Mouse (Mus musculus): ENCODE results near the gene Pxk. TPM values are rescaled to one million over a fixed set of nuclear protein-coding genes. Genes with fewer than 3 reads are reported as not detected.

Gene Pxk
- polyA plus RNA-seq (2012; fragmentation: generic; extraction: Trizol) = 10.5 TPM

DNA sequence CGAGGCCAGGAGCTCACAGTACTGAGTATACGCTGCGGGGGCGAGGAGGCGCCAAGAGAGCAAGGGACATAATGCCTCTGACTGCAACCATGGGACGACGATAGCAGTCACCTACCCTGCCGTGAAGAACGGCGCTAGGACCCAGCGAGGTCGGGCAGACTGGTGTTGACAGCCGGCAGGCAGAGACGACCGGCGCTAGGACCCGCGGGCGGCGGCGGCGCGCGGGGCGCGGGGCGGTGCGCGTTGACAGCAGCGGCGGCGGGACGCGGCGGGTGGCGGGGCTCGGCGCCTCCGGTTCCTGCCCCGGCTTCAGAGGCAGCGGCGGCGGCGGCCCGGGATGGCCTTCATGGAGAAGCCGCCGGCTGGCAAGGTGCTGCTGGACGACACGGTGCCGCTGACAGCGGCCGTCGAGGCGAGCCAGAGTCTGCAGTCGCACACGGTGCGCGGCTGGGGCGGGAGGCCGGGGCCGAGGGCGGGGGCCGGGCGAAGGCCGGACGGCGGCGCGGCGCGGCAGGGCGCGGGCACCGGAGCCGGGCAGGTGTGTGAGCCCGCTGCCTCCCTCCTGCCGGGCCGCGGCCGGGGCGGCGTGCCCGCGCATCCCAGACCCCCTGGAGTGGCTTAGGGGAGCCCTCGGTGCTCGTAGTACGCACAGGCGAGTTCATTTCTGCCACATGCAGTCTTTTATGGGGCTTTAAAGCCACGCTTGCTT lies at the start of gene Pxk:
Pxk (plus strand) TSS at position 234 of the 709 bp plus-strand sequence.
- Histone ChIP-seq H3K4me3 (peak within 1 kb of the TSS; percentile 38), H3K4me2 (ENCODE audit: low read depth) (peak within 1 kb of the TSS; percentile 86), H3K27me3 (ENCODE audit: control insufficient read depth, insufficient read depth, insufficient read length) (no peaks in the 10 kb centered on the region), H3ac (ENCODE audit: control insufficient read depth, insufficient read length) (peak within 1 kb of the TSS; percentile 13), H3K36me3 (ENCODE audit: control insufficient read depth, insufficient read depth) (no peaks in the 10 kb centered on the region), H3K79me2 (ENCODE audit: control insufficient read depth, insufficient read depth) (peaks cover 7% of the 10 kb centered on the region)
- TF ChIP-seq REST (IDR thresholded peaks at IDR 0.05; ENCODE audit: insufficient read depth, insufficient read length) (no peak), E2F4 (IDR thresholded peaks at IDR 0.05; ENCODE audit: insufficient read depth) (peak; percentile 37), SRF (IDR thresholded peaks at IDR 0.05; ENCODE audit: control insufficient read depth, insufficient read length, low read depth) (no peak), TCF12 (IDR thresholded peaks at IDR 0.05; ENCODE audit: insufficient read depth, poor library complexity, severe bottlenecking) (no peak), TCF3 (IDR thresholded peaks at IDR 0.05; ENCODE audit: insufficient read length, low read depth) (no peak), POLR2A (IDR thresholded peaks at IDR 0.05; ENCODE audit: insufficient read length, low read depth) (peak; percentile 66), MAX (IDR thresholded peaks at IDR 0.05; ENCODE audit: low read depth) (no peak), CEBPB (IDR thresholded peaks at IDR 0.05; ENCODE audit: insufficient read depth, poor library complexity, severe bottlenecking) (no peak), POLR2AphosphoS2 (IDR thresholded peaks at IDR 0.05; ENCODE audit: insufficient read length, low read depth) (peak; percentile 58), MYOG (IDR thresholded peaks at IDR 0.05; ENCODE audit: control insufficient read depth in 1 of 3, insufficient read depth in 1 of 3, insufficient read length in 2 of 3, low read depth in 2 of 3) (peak; percentile 2 to 91 (median 78)), MYOD1 (IDR thresholded peaks at IDR 0.05; ENCODE audit: control insufficient read depth in 1 of 3, insufficient read length in 2 of 3, low read depth in 2 of 3) (peak in 2 of 3 experiments; percentile 45 to 68), USF1 (IDR thresholded peaks at IDR 0.05; ENCODE audit: low read depth) (no peak)

DNA sequence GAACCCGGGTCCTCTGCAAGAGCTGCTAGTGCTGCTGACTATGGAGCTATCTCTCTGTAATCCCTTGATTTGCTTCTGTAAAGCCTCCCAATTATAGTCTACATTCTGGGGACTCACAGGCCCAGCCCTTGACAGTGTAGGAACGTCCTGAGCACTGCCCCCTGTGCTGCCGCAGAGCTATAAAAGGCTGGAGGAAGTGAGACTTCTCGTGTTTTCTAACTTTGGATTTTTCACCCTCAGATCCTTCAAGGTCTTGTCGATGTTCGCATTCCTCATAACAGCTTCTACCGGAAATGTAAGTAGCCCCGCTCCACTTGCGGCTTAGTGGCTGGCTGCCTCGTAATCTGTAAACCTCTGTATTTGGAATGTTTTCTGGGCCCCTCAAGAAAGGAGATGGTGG lies 48.7 kb upstream of the Pxk start:
- Histone ChIP-seq H3K4me3 (no peak overlapping the region), H3K36me3 (ENCODE audit: control insufficient read depth, insufficient read depth) (no peaks in the 10 kb centered on the region), H3K27me3 (ENCODE audit: control insufficient read depth, insufficient read depth, insufficient read length) (no peaks in the 10 kb centered on the region), H3K4me2 (ENCODE audit: low read depth) (no peak overlapping the region), H3ac (ENCODE audit: control insufficient read depth, insufficient read length) (no peak overlapping the region), H3K79me2 (ENCODE audit: control insufficient read depth, insufficient read depth) (no peaks in the 10 kb centered on the region)
- TF ChIP-seq REST (IDR thresholded peaks at IDR 0.05; ENCODE audit: insufficient read depth, insufficient read length) = no peak
- no peak for TF ChIP-seq MYOD1 (IDR thresholded peaks at IDR 0.05; ENCODE audit: control insufficient read depth in 1 of 3, insufficient read length in 2 of 3, low read depth in 2 of 3)
- TF ChIP-seq MYOG (IDR thresholded peaks at IDR 0.05; ENCODE audit: control insufficient read depth in 1 of 3, insufficient read depth in 1 of 3, insufficient read length in 2 of 3, low read depth in 2 of 3) = no peak
- no peak for TF ChIP-seq E2F4 (IDR thresholded peaks at IDR 0.05; ENCODE audit: insufficient read depth)
- TF ChIP-seq POLR2AphosphoS2 (IDR thresholded peaks at IDR 0.05; ENCODE audit: insufficient read length, low read depth) = no peak
- no peak for TF ChIP-seq TCF3 (IDR thresholded peaks at IDR 0.05; ENCODE audit: insufficient read length, low read depth)
- TF ChIP-seq POLR2A (IDR thresholded peaks at IDR 0.05; ENCODE audit: insufficient read length, low read depth) = no peak
- no peak for TF ChIP-seq USF1 (IDR thresholded peaks at IDR 0.05; ENCODE audit: low read depth)
- TF ChIP-seq SRF (IDR thresholded peaks at IDR 0.05; ENCODE audit: control insufficient read depth, insufficient read length, low read depth) = no peak
- no peak for TF ChIP-seq TCF12 (IDR thresholded peaks at IDR 0.05; ENCODE audit: insufficient read depth, poor library complexity, severe bottlenecking)
- no peak for TF ChIP-seq MAX (IDR thresholded peaks at IDR 0.05; ENCODE audit: low read depth)
- no peak for TF ChIP-seq CEBPB (IDR thresholded peaks at IDR 0.05; ENCODE audit: insufficient read depth, poor library complexity, severe bottlenecking)

DNA sequence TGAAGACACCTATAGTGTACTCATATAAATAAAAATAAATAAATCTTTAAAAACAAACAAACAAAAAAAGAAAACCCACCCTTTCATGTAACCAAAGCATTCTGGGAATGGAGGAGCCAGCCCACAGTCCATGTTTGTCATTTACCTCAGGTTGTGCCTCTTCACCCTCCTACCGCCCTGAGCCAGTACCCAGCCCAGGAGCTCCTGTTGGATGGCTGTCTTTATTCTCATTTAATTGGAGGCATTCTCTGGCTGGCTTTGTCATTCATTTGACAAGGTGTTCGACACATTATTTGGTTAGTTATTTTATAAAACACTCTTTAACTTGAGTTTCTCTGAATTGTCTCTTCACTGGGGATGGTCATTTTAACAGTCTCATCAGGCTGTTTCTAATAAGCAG lies 46.1 kb upstream of the Pxk start:
- Histone ChIP-seq H3K36me3 (ENCODE audit: control insufficient read depth, insufficient read depth) (no peaks in the 10 kb centered on the region), H3K79me2 (ENCODE audit: control insufficient read depth, insufficient read depth) (no peaks in the 10 kb centered on the region), H3K27me3 (ENCODE audit: control insufficient read depth, insufficient read depth, insufficient read length) (no peaks in the 10 kb centered on the region), H3K4me2 (ENCODE audit: low read depth) (no peak overlapping the region), H3ac (ENCODE audit: control insufficient read depth, insufficient read length) (no peak overlapping the region), H3K4me3 (no peak overlapping the region)
- TF ChIP-seq POLR2A (IDR thresholded peaks at IDR 0.05; ENCODE audit: insufficient read length, low read depth) = no peak
- TF ChIP-seq MYOD1 (IDR thresholded peaks at IDR 0.05; ENCODE audit: control insufficient read depth in 1 of 3, insufficient read length in 2 of 3, low read depth in 2 of 3) = no peak
- no peak for TF ChIP-seq TCF3 (IDR thresholded peaks at IDR 0.05; ENCODE audit: insufficient read length, low read depth)
- TF ChIP-seq USF1 (IDR thresholded peaks at IDR 0.05; ENCODE audit: low read depth) = no peak
- TF ChIP-seq MYOG (IDR thresholded peaks at IDR 0.05; ENCODE audit: control insufficient read depth in 1 of 3, insufficient read depth in 1 of 3, insufficient read length in 2 of 3, low read depth in 2 of 3) = no peak

DNA sequence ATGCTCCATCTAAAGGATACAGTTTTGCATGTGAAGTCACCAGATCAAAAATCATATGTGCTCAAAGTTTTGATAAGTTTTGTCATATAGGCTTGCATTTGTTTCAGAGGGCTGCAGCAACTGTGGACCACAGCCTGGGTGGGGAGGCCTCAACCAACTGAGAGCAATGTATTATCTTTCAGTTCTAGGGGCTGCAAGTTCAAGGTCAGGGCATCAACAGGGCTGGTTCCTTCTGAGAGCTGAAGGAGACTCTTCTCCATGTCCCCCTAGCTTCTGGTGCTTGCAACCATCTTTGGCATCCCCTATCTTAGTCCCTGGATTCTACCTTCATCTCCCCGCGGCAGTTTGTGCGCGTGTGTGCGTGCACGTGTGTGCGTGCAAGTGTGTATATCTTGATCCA lies 45.4 kb upstream of the Pxk start:
- TF ChIP-seq POLR2AphosphoS2 (IDR thresholded peaks at IDR 0.05; ENCODE audit: insufficient read length, low read depth) (no peak), SRF (IDR thresholded peaks at IDR 0.05; ENCODE audit: control insufficient read depth, insufficient read length, low read depth) (no peak), USF1 (IDR thresholded peaks at IDR 0.05; ENCODE audit: low read depth) (no peak), E2F4 (IDR thresholded peaks at IDR 0.05; ENCODE audit: insufficient read depth) (no peak)
- H3K36me3 ChIP-seq (ENCODE audit: control insufficient read depth, insufficient read depth) = no peaks in the 10 kb centered on the region
- no peak overlapping the region for H3K4me2 ChIP-seq (ENCODE audit: low read depth)
- no peak overlapping the region for H3K4me3 ChIP-seq
- H3K79me2 ChIP-seq (ENCODE audit: control insufficient read depth, insufficient read depth) = no peaks in the 10 kb centered on the region
- no peaks in the 10 kb centered on the region for H3K27me3 ChIP-seq (ENCODE audit: control insufficient read depth, insufficient read depth, insufficient read length)
- no peak overlapping the region for H3ac ChIP-seq (ENCODE audit: control insufficient read depth, insufficient read length)
